Mouse (Mus musculus): Measurements from ENCODE around the gene Ttll9.

Ttll9 gene

GRCm38 (mm10) chr2:153049997-153050358, 87.7 kb downstream of the Ttll9 start:
- DNase-seq (ENCODE audit: low read depth, low spot score), result no peak

DNA sequence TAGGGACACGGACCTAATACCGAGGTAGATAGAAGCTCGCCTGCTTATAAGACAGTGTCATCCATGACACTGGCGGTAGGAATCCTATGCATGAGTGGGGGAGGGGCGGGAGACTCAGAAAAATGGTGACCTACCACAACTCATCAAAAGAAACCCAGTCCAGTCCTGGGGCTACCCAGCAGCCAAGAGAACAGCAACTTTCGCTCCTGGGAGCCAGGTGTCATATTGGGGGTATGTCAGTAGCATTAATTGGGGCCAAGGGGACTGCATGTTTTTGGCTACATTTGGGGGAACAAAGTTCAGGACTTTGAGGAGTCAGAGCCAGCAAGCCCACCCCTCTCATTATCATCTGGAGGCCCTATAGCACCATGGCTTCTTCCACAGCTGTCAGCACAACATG, 88.8 kb downstream of the Ttll9 start:
- DNase-seq (ENCODE audit: low read depth, low spot score), result no peak

GRCm38 (mm10) chr2:153051537-153051936, 89.3 kb downstream of the Ttll9 start:
- DNase-seq (ENCODE audit: low read depth, low spot score), result no peak

DNA sequence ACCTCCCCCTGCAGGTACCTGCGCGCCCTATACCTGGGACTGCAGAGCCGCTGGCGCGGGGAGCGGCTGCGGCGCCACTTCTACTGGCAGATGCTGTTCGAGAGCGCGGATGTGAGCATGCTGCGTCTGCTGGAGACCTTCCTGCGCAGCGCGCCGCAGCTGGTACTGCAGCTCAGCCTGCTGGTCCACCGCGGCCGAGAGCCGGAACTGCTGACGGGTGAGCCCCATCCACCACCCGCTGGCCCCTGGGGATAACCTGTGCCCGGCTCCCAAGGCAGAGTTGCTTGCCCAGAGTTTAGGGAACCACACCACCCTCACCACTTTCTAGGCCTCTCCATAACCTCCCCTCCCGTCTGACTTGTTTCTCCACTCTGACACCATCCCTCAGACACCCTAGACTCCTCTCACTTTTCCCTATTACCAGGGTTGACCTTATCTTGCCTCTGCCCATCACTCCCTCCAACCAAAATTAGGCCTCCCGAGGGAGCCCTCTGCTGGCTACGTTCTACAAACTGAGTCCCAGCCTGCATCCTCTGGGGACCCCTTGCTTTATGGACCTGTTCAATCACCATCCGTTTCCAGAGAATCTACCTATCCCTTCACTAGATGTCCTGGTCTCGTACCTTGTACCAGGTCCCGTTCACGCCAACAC, 90.5 kb downstream of the Ttll9 start:
- peak; percentile 33 for DNase-seq (ENCODE audit: low read depth, low spot score)

- DNase-seq (ENCODE audit: low read depth, low spot score), result no peak
These were observed 91.6 kb downstream of the Ttll9 start for GRCm38 (mm10) chr2:153053896-153054295.

DNA sequence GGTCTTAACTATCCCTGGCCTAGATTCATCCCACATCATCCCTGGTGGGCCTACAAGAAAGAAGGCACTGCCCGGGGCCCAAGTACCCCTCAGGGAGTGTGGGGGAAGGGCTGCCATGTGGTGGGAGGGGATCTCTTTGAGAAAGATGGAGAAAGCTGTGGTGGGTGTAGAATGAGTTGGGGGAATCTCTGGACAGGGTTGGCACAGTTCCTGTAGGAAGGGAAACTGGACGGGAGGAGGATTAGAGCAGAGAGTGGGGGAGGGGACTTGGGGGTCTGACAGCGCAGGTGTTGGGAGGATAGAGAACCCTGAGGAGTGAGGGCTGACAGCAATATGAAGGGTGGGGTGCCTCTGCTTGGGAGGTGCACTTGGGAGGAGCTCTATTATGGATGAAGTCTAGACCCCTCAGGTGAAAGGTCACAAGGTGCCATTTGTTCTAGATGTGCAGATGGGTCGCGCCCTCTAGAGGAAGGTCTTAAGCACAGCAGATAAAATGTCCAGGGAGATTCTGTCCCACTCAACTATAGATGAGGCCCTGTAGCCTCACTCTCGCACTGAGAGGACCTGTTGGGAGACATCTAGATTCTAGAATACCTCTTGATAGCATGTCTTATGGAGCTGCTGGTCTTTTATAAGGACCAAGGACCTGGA, 93.1 kb downstream of the Ttll9 start:
- no peak for DNase-seq (ENCODE audit: low read depth, low spot score)
